Mouse (Mus musculus): ENCODE results near the gene Ephx1.

GRCm38 (mm10) chr1:180952808-180953207 is 67.9 kb downstream of the Ephx1 start:
- no peak for TF ChIP-seq CTCF (IDR thresholded peaks at IDR 0.05; ENCODE audit: control insufficient read depth, insufficient read depth, insufficient read length)
- no peak for TF ChIP-seq MAX (IDR thresholded peaks at IDR 0.05)
- TF ChIP-seq MYOG (IDR thresholded peaks at IDR 0.05; ENCODE audit: control insufficient read depth, extremely low read depth, insufficient read length): no peak

All from C2C12 (cell line).